Mouse (Mus musculus) stomach, postnatal 0 days (tissue): ENCODE data around the gene Bmpr1a.

Experiments
- CTCF ChIP-seq: IDR thresholded peaks from 2 replicates; pipeline ENCODE4 v1.5.1; 2016; ENCODE audit warnings: antibody characterized with exemption, low read depth, mild to moderate bottlenecking, moderate library complexity
- EP300 ChIP-seq: optimal IDR thresholded peaks from 2 replicates; pipeline ENCODE3; 2016; ENCODE audit warnings: antibody characterized with exemption

DNA sequence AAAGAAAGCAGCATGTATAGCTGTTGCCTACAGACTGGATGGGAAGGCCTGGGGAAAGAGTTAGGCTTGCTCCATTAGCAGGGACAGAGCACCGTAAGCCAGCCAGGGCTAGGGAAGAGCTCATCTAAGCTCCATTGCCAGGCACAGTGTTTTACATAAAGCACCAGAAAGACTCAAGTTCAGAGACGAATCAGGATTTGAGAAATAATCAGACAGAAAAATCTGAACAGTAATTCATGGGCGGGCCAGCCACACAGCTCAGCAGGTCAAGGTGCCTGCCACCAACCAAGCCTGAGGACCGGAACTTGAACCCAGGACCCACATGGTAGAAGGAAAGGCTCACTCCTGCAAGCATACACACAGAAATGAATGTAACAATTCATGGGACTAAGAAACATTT is 3.5 kb downstream of the Bmpr1a start:
- TF ChIP-seq CTCF: no peak
- TF ChIP-seq EP300: no peak
